Mouse (Mus musculus) forelimb bud, embryonic 11.5 days (tissue): Measurements from ENCODE around the gene Nfe2.

ENCODE experiments used
- DNase-seq: peaks from one replicate; pipeline ENCODE4 v3.0.0-alpha.2; 2012; ENCODE audit warnings: low read depth, low spot score

Nfe2 gene

GRCm38 (mm10) chr15:103257790-103258728 lies at the start of gene Nfe2:
Gene Nfe2, minus strand, starts transcription at chr15:103258403.
- no peak for DNase-seq

DNA sequence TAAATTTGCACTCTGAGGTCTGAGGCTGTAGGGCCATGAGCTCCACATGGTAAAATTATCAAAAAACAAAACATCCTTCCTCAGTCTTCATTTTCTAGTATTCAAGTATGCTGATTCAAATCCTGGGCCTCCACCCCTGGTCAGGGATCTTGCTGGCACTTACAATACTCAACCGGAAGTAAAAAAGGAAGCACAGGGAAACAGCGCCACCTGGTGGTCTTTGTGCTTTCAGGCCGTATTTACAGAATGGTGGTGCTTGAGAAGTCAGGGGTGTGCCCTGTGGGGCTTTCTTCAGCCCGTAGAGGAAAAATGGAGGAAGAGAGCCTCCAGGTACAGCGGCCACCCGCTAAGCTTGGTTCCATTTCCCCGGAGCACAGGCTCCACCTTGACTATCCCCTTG lies 48.9 kb upstream of the Nfe2 start:
- DNase-seq, result peak; percentile 98

- no peak for DNase-seq
These were observed 47.8 kb upstream of the Nfe2 start for GRCm38 (mm10) chr15:103305792-103306645.

- peak; percentile 99 for DNase-seq
These were observed 47.0 kb upstream of the Nfe2 start for GRCm38 (mm10) chr15:103305070-103305678.

GRCm38 (mm10) chr15:103304616-103304969 lies 46.4 kb upstream of the Nfe2 start:
- DNase-seq, result no peak

DNA sequence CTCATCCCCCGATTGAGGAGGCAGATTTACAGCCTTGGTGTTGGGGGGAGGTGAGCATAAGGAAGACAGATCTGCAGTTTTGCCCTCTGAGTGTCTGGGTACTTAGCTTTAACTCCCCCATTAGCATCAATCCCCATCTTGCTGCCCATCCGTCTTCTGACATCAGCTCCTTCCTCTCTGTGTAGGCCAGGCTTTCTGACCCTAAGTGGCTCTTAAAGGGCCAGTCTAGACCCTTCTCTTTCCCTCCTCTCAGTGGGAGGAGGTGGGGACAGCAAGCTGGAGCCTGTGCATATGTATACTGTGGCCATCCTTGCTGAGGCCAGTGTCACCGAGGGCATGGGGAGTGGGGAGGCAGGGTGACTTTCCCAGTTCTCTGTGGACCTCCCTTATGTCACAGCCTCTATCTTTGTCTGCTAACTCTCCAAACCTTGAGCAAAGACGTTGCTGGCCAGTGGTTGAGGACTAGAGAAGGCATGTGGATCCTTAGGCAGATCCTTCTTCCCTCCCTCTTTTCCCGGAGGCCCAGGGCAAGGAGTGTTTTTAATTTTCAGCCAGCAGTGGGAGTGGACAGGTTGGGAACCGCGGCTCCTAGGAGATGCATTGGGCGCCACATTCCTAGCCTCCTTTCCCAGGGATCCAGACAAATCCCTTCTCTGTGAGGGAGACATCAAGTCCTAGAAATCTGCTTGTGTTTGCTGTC lies 45.9 kb upstream of the Nfe2 start:
- DNase-seq, result no peak

DNA sequence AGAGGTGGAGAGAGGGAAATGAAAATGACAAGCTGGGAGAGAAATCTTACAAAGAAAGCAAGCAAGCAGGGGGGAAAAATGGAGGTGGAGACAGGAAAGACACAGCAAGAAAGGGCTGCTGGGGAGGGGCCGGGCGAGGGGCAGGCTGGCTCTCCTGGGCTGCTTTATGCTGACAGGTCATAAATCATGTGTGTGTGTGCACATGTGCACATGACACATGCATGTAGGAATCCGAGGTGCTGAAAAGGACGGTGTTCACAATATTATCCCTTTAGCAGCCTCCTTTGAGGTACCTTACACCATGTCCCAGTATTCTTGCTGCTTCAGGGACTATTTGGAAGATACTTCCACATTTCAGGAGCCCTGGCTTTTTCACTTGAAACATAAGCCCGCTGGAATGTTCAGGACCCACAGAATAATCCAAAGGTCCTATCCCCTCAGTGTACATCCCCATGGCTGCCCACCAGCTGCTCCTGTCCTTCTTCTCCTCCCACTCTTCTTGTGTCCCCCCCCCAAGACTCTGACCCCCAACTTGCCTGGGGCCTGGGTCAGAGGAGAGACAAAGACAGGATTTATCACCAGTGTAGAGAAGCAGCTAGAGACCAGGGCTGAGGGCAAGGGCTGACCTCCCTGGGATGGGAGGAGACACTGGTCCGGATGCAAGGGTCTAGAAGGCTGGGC lies 44.3 kb upstream of the Nfe2 start:
- peak; percentile 76 for DNase-seq

DNA sequence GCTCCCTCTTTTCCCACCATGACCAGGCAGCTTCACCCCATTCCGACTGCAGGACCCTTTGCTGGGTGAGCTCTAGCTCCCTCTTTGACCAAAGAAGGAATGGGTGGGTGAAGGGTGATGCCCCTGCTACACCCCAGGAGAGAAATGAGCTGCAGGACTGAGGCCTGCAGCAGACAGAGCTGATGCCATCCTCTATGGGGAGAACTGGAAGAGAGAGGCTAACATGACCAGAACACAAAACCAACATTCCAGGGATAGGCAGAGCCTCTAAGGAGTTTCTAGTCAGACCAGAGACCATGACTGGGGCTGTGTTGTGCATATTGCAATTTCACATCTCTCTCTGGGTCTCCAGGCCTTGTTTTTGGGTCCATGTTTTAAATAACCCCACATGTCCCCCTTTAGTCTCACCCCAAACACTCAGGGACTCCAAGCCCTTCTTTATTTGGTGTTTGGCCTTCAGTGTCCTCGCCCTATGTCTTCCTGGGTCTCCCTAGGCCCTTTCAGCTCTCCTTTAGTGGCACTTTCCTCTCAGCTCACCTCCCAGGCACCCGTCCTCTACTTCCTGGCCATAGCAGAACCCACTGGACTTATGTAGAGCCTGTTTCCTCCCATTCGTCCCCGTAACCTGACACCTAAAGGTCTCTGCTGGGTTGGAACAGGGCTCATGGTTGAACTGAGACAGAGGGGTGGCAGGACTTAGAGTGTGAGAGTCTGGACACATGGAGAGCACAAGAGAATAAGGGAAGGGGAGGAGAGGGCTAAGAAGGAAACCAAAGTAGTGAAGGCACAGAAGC lies 43.5 kb upstream of the Nfe2 start:
- no peak for DNase-seq

DNA sequence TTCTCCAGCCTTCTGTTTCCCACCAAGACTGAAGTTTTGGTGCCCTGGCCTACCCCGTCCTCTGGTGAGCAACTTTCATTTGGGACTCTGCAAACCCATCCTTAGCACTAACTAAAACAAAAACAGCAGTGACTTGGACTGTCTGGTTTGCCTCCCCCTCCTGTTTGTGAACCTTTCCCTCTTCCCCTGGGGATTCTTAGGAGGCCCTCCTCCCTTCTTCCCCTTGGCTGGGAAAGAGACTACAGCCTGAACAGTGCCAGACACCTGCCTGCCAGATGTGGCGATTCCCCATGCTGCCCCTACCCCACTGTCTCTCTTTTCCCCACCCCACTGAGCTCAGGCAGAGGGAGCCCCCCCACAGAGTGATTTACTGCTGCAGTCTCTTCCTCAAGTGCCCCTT lies 42.8 kb upstream of the Nfe2 start:
- peak; percentile 82 for DNase-seq

DNA sequence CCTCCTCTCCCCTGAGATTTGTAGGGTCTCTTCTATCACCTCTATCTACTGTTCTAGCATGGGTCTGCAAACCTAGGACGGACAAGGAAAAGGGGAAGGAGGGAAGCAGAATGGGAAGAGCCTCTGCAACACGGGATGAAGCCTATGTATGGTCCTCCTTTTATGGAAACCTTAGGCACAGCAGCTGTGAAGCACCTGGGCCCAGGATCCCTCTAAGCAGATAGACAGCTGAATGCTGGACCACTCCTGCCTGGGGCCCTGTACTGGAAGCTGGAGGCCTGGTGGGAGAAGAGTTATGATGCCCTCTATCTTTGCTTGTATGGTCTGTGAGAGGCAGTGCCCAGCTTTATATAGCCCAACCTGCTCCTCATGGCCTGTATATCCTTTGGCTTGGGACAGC lies 42.4 kb upstream of the Nfe2 start:
- DNase-seq, result no peak

DNA sequence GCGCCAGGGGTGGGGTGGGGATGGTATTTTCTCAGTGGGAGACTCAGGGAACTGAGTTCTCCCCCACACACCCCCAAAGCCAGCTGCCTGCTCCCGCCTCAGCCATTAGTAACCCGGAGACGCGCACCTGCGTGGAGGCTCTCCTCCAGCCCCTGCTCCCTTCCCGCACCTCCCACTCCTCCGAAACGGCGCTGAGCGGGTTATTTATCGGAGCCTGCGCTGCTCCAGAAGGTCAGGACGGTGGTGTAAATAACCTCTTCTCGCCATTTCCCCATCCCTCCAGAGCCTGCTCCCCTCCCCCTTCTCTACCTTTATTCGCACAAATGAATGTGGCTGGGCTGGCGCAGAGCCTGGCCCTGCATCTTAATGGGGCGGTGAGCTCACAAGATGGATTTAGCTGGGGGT lies 41.9 kb upstream of the Nfe2 start:
- DNase-seq, result peak; percentile 77

DNA sequence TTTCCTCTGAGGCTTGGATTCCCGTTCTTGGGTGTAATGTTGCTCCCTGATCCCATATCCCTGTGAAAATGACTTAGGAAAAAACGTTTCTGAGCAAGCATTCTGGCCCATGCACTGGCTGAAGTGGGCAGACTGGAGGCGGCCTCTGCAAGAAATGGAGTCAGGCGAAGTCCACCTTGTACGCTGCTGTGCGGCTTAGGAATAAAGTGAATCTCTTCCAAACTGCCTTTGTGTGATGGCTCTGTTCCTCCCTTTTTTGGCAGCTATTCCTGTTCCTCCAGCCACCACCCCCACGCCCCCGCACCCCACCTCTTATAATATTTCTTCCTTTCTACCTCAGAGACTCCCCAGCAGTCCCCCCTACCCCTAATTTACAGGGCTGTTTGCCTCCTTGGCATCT lies 41.4 kb upstream of the Nfe2 start:
- DNase-seq, result no peak

GRCm38 (mm10) chr15:103298861-103299616 lies 40.8 kb upstream of the Nfe2 start:
- DNase-seq, result no peak

DNA sequence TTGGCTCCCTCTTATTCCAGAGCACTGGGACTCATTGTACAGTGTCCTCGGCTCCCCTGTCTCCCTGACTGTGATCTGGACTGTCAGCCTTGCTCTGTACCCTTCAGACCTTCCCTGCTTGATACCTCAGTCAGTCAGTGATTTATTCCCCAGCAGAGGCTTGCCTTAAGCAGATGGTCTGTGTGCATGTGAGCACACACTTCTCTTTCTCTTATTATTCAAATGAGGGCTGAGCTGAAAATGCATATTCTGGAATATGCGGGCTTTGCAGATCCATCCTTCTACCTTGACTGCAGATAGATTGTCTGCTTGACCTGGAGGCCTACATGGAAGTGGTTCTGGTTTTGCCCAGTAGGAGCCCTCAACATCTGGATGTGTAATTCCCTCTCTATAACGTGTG lies 39.8 kb upstream of the Nfe2 start:
- DNase-seq, result no peak

DNA sequence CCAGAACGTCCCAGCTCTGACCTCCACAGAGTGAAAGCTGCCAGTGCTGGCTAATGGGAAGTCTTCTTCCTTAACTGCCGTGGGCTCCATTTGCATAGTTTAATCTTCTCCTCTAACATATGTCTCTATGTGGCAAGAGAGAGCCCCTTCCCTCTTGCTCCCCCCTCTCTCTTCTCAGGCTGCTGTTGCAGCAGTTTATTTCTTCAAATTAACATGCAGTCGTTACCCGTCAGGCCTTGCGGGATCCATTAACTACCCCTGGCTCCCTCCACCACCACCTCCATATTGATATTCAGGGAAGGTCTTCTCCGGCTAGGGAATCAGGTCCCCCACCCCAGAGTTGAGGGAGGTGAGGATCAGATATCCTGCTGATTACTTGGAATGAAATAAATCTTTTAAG lies 39.1 kb upstream of the Nfe2 start:
- DNase-seq, result no peak

GRCm38 (mm10) chr15:103295851-103296250 lies 37.6 kb upstream of the Nfe2 start:
- peak; percentile 83 for DNase-seq

- DNase-seq, result no peak
These were observed 36.4 kb upstream of the Nfe2 start for GRCm38 (mm10) chr15:103294649-103295048.

DNA sequence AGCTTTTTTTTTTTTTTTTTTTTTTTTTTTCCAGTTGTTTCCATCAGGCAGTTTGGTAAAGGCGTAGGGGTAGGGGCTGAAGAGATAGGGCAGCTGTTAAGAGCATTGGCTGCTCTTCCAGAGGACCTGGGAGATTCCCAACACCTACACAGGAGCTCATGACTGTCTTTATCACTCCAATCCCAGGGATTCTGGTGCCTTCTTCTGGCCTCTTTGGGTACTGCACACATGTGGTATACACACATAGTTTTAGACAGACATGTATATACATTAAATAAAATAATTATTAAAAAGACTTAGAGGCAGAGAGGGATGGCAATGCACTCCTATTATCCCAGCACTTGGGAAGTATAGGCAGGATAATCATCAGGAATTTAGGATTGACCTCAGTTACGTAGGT lies 35.2 kb upstream of the Nfe2 start:
- no peak for DNase-seq

DNA sequence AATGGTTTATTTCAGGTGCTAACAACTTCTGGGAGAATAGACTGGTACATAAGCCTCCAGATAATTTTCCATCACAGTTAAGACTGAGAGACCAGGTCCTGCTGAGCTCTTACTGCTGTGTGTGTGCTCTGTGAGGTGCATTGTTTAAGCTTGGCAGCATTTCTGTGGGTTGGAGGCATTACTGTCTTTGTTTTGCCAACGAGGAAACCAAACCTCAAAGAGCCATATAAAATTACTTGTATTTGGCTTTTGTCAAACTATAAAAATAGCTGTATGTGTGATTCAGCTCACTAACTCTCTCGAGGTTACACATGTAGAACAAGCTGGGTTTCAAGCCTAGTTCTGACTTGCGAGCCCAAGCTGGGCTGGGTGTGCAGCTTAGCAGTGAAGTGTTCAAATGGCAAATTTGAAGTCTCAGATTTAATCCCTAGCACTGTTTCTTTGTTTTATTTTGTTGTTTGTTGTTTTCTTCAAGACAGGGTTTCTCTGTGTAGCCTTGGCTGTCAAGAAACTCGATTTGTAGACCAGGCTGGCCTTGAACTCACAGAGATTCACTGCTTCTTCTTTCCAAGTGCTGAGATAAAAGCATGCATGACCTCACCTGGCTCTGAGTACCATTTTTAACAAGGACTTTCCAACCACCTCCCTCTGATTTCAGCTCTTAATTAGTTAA lies 34.6 kb upstream of the Nfe2 start:
- no peak for DNase-seq
